Mouse (Mus musculus) frontal cortex, postnatal 14 days (tissue): ENCODE data around the gene Usp35.

Experiments used
- DNase-seq, 2 experiments: peaks; one replicate each; pipeline ENCODE4 v3.0.0; 2022; ENCODE audit warnings: low spot score in 2 of 2

Gene Usp35

GRCm38 (mm10) chr7:97346111-97346821 lies 14.4 kb upstream of the Usp35 start:
- DNase-seq: no peak

GRCm38 (mm10) chr7:97345229-97345871 lies 13.5 kb upstream of the Usp35 start:
- DNase-seq: peak; percentile 63 to 71

GRCm38 (mm10) chr7:97344655-97345054 lies 12.8 kb upstream of the Usp35 start:
- DNase-seq: no peak

GRCm38 (mm10) chr7:97342961-97343360 lies 11.1 kb upstream of the Usp35 start:
- DNase-seq: no peak

GRCm38 (mm10) chr7:97340907-97341849 lies 9.4 kb upstream of the Usp35 start:
- DNase-seq: no peak

- no peak for DNase-seq
Observed at GRCm38 (mm10) chr7:97339623-97340022, 7.8 kb upstream of the Usp35 start.

- DNase-seq: no peak
Observed at GRCm38 (mm10) chr7:97338593-97338992, 6.8 kb upstream of the Usp35 start.

GRCm38 (mm10) chr7:97336678-97337077 lies 4.9 kb upstream of the Usp35 start:
- no peak for DNase-seq

GRCm38 (mm10) chr7:97334406-97334805 lies 2.6 kb upstream of the Usp35 start:
- DNase-seq: no peak

- no peak for DNase-seq
Observed at GRCm38 (mm10) chr7:97333113-97333898, 1.5 kb upstream of the Usp35 start.

- no peak for DNase-seq
Observed at GRCm38 (mm10) chr7:97332667-97333041, 834 bp upstream of the Usp35 start.

GRCm38 (mm10) chr7:97330931-97331645 lies 732 bp downstream of the Usp35 start:
- no peak for DNase-seq

- no peak for DNase-seq
Observed at GRCm38 (mm10) chr7:97329676-97330075, 2.1 kb downstream of the Usp35 start.

- no peak for DNase-seq
Observed at GRCm38 (mm10) chr7:97328891-97329588, 2.8 kb downstream of the Usp35 start.

- DNase-seq: no peak
Observed at GRCm38 (mm10) chr7:97327376-97327775, 4.4 kb downstream of the Usp35 start.

- no peak for DNase-seq
Observed at GRCm38 (mm10) chr7:97325156-97325985, 6.4 kb downstream of the Usp35 start.

GRCm38 (mm10) chr7:97324342-97324741 lies 7.5 kb downstream of the Usp35 start:
- no peak for DNase-seq

- DNase-seq: no peak
Observed at GRCm38 (mm10) chr7:97317706-97318105, 14.1 kb downstream of the Usp35 start.

GRCm38 (mm10) chr7:97315656-97316055 lies 16.2 kb downstream of the Usp35 start:
- DNase-seq: no peak
